Mouse (Mus musculus): Measurements from ENCODE around the gene Zfp382. TPM values are rescaled to one million over a fixed set of nuclear protein-coding genes. Genes with fewer than 3 reads are reported as not detected.
"Not testable (repeated sequence)": the region's sequence is repeated elsewhere in the genome, so short reads cannot be mapped to it uniquely, and the experiment has no call there.

Gene Zfp382
- total RNA-seq (2021) = 1 to 10 TPM; 2.7 to 2.9 TPM

DNA sequence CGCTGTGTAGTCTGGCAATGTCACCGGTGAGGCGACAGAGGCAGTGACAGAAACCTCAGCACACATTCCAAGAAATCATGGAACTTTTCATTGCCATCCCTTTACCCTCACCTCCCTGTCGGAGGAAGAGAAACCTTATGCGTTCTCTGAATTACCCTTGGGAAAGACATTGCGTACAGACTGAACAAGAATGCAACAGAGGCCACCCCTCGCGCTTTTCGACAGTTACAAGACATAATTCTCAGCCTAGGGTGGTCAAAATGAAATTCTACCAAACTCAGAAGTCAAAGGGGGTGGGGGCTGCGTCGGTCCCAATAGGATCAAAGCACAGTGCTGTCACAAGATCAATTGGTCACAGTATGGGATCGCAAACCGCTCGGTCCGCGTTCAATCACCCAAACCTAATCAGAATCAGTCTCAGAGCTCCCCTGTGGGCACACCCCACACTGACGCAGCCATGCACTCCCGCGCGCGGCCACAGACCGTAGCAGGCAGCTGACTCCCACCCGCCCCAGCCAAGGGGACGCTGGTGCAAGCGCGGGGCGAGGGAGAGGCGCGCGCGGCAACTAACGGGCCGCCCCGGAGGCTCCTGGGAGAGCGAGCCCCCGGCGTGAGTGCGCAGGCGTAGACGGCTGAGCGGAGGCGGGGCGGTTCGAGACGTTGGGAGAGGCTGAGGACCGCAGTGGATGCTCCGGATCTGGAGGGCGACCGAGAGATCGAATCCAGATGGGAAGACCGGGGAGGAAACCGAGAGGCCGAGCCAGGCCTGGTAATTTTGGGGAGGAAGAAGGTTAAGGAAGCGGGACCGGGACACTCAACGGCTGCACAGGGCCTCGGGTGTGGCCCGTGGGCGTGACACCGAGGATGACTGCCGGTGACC lies at the start of gene Zfp382:
TSS of gene Zfp382 (plus strand) at position 635 of the 880 bp plus-strand sequence.
- intact Hi-C loops (cut with DNase I) = loop anchor here (2.0 kb wide), 1 partner anchor 23 kb away; no protein-coding TSS in a partner anchor
- peak; percentile 82 for DNase-seq (ENCODE audit: low spot score)

DNA sequence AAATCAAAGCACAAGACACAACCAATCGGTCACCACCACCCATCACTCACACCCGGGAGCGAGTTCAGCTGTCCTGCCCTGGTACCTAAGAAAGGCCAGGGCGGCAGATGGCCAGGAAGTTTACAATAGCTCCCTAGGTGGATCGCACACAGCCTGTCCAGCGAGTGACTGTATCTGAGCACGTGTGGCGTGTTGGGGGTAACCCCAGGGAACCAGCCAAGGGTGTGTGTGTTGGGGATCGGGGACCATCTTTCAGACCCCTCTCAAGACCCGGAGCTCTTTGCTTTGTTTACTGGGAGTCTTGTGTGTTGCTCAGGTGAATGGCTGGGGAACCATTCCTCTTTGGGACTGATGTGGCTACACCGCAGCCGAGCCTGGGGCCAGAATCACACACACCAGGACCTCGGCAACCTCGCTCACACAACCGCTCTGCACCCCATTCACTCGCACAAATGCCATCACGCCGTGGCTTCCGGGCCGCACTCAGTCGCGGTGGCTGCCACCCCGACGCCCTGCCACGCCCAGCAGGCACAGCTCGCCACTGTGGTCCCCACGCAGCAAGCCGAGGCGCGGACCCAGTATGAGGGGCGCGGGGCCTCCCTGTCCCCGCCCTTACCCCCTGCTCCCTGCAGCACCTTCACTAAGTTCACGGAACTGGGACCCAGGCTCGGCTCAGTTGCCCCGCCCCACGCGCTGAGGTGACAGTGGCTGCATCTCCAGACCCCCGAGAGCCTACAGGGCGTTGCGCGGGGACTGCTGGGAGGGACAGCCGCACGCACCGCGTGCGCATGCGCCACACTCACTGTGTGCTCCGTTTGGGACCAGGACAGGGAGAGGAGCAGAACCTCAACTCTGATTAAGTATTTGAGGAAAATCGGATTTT lies 49.4 kb upstream of the Zfp382 start, which contains the start of gene Zfp82:
TSS of gene Zfp82 (minus strand) at position 755 of the 883 bp plus-strand sequence.
- intact Hi-C loops (cut with DNase I) = no loop called here
- peak; percentile 58 for DNase-seq (ENCODE audit: low spot score)

DNA sequence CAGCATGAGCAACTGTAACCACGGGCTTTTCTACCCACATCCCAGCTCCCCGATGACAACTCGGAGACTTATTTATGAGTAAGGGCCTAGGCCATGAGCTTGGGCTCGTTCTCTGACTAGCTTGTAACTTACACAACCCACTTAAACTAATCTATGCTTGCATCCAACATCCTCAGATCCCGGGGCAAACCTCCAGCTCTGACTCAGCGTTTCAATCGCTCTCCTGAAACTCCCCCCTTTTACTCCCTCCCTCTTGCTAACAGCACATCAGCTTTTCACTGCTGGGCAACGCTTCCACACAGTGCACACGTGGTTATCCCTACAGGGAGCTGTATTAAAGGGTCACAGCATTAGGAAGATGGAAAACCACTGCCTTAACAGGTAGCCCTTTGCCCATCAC lies 35.2 kb upstream of the Zfp382 start:
- DNase-seq (ENCODE audit: low spot score) = no peak
- intact Hi-C loops (cut with DNase I) = loop anchor here (5.0 kb wide), 1 partner anchor 34 kb away; the partner anchor contains the start of gene Zfp14

DNA sequence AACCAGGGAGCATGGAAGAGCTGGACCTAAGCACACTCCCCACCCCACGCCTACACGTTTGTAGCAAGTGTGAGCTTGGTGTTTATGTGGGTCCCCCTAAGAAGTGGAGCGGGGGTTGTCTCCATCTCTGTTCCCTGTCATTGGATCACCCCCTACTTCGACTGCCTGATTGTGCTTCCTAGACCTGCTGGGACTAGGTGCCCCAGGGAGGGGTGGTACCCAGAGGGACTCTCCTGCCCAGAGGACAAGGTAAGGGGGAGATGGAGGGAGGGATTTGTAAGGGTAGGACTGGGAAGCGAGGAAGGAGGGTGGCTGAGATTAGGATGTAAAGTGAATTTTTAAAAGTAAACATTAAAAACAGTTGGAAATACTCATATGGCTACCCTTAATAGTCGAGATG lies 32.3 kb upstream of the Zfp382 start:
- DNase-seq (ENCODE audit: low spot score) = no peak
- intact Hi-C loops (cut with DNase I) = loop anchor here (5.0 kb wide), 1 partner anchor 37 kb away; the partner anchor contains the start of gene Zfp14

DNA sequence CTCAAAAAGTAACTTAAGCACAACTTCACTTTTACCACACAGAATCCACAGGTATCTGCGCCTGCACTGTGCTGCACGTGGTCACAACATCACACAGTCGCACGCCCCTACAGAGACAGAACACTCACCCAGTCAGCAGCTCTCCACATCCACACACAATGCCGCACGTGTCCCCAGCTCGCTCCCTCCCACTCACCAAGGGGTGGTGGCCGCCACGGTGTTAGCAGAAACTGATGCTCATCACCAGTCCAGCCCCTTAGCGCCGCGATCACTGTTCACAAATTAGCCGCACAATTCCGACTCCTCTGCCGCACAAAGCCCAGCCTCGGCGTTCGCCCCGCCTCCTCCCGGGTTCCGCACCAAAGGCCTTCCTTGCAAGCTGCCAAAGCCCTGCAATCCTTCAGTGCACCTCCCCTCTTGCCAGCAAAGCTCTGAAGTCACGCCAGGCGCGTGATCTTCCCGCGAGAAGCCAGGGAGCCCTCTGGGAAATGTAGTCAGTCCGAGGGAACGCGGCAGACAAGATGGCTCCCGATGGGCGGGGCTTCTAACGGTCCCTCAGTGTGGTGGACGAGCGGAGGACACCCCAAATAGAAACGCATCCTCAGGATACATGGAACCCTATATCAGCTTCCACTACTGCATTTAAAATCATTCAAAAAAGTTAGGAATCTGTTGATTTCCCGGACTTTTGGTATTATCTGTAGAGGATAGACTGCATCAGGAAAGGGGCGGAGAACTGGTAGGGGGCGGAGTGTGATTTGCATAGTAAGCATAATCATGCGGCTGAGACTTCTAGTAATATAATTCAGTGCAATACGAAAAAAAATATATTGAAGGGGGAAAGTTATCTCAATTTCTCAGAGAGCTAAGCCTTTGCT lies 31.4 kb upstream of the Zfp382 start, which contains the start of the genes Gm26920 and Zfp566:
TSS of gene Gm26920 (minus strand) at position 319 of the 878 bp plus-strand sequence.
TSS of gene Zfp566 (minus strand) at position 436 of the 878 bp plus-strand sequence.
- intact Hi-C loops (cut with DNase I) = no loop called here
- peak; percentile 95 for DNase-seq (ENCODE audit: low spot score)

DNA sequence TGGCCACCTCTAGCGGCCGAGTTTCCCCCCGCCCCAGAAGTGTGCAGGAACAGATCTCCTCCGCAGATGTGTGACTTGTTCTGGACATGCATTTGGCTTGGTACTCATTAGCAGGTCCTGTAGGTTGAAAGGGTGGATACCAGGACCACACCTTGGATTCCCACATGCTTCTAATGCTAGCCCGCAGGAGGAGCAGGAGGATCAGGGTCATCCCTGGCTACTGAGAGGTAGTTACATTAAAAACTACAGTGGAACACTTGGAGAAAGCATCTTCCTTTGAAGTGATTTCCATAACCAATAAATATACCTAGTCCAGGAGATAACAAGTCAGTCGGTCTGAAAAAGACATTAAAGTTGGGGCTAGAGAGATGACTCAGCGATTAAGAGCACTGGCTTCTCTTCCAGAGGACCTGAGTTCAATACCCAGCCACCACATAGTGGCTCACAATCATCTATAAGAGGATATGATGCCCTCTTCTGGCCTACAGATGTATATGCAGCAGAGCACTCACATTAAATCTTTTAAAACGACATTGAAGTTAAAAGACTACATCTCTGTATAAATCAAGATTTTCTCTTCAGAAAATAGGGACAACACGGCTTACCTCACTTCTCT lies 30.7 kb upstream of the Zfp382 start:
- no peak for DNase-seq (ENCODE audit: low spot score)
- intact Hi-C loops (cut with DNase I) = no loop called here

DNA sequence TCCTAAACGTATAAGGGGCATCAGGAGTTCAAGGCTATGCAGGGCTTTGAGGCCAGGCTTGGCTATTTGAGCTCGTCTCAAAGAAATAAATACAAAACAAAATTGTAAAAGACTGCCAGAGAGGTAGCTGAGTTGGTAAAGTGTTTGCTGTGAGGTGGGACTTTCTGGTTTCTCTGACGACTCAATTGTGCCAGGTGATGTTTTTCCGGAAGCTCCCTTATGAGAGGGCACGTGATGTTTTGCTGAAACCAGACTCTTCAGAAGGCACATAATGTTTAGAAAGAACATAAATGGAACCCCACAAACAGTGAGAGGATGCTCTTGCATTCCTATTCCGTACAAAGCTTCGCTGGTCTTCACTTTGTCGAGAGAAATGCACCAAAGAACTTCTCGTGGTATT lies 29.1 kb upstream of the Zfp382 start:
- DNase-seq (ENCODE audit: low spot score) = no peak
- intact Hi-C loops (cut with DNase I) = no loop called here

DNA sequence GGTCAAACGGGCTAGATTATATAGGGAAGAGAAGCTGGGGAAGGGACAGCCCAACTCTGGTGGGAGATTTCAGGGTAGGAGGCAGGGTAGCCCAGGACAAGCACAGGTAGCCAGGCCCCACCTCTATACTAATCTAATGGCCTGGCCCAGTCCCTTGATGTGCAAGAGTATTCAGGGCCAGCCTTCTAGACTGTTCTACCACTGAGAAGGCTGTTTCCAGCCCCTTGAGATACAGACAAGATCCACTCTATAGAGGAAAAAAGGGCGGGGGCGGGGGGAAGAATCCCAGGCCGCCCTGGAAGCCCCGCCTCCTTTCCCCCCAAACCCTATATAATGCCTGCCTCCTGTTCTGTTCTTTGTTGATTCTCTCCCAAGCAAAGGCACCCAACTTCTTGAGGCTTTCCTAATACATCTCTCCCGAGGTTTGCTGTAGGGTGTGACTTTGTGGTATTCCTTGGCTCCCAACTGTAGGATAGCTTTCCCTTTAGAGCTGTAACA lies 27.8 kb upstream of the Zfp382 start:
- intact Hi-C loops (cut with DNase I) = no loop called here
- no peak for DNase-seq (ENCODE audit: low spot score)

DNA sequence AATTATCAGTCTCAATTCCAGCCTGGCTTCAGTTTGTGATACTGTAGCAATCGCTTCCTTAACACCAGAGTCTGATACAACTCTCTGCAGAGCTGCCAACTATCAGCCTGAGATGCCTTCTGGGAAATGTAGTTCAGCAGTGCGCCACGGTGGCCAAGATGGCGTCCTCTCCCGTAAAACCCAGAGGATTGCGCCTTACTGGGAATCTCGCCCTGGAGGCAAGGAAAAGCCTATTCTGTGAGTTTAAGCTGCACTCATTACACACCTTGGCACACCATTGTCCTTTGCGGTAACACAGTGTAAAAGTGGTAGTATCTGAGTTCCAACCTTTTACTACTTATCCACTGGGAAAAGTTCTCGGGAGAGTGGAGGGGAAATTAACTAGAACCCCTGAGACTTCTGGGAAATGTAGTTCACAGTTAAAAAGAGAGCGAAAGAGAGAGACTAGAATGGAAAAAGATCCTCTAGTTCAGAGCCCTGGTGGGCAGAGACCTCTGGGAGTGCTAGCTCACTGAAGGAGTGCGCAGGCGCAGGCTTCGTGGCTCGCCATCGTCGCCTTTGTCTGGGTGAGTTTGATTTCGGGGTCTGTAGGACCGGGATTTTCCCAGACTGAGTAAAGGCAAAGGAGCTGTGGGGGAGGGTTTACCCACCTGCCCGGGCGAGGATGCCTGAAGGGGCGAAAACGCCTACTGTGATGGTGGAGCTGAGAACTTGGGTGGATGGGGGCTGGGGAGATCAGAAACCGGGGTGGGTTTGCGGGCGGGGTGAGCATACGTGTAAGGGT lies 26.9 kb upstream of the Zfp382 start, which contains the start of gene Zfp260:
TSS of gene Zfp260 (plus strand) at position 132 of the 784 bp plus-strand sequence.
- intact Hi-C loops (cut with DNase I) = no loop called here
- DNase-seq (ENCODE audit: low spot score) = peak; percentile 81

DNA sequence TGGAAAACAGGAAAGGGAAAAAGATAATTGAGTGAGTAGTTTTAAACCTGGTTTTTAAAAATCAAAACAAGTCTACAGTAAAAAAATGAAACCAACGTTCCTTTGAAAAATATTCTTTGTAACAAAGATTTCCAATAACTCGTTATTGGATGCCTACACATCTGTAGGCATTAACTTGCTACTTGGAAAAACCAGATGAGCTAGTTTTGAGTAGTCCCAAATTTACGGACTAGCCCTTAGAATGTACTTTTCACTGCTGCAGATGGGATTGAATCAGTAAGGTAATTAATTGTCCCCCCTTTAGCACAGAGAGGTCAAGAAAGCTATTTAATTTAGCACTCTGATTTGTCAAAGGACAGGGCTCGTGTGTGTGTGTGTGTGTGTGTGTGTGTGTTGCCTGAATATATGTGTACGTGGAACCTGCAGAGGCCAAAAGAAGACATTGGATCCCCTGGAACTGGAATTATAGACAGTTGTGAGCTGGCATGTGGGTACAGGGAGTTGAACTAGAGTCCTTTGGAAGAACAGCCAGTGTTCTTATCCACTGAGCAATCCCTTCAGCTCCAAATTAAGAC lies 26.1 kb upstream of the Zfp382 start:
- DNase-seq (ENCODE audit: low spot score) = no peak
- intact Hi-C loops (cut with DNase I) = no loop called here

DNA sequence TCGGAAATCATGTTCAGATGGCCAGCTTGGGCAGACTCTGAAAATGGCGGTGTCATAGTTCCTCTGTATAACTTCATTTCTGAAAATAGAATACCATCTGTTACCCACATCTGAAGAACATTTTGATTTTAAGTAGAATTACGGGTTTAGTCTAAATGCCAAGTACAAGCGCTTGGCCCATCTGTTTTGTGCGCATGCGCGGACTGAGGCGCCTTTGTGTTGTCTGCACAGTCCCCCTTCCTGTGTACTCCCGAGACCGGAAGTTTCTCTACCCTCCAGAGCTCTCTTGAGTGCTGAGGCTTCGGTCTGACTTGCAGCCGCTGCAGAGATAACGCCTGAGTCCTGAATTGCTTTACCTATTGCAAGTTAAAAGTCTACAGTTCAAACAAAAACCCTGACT lies 22.4 kb upstream of the Zfp382 start:
- intact Hi-C loops (cut with DNase I) = loop anchor here (2.0 kb wide), 2 partner anchors 22 to 68 kb away; partner anchors contain the start of gene Zfp382
- DNase-seq (ENCODE audit: low spot score) = no peak

DNA sequence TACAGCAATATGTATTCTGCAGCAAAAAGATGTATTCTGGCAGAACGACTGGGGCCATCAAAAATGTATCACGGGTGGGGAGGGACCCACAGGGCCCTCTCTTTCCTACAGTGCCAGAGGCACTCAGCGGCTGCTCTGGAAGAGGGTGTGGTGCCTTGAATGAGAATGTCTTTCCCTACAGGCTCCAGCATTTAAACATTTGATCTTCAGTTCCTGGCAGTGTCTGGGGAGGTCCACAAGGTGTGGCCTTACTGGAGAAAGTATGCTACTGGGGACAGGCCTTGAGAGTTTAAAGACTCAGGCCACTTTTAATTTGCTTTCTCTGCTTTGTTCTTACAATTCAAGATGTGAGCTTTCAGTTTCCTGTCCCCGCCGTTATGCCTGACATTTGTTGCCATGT lies 5.7 kb upstream of the Zfp382 start:
- intact Hi-C loops (cut with DNase I) = no loop called here

DNA sequence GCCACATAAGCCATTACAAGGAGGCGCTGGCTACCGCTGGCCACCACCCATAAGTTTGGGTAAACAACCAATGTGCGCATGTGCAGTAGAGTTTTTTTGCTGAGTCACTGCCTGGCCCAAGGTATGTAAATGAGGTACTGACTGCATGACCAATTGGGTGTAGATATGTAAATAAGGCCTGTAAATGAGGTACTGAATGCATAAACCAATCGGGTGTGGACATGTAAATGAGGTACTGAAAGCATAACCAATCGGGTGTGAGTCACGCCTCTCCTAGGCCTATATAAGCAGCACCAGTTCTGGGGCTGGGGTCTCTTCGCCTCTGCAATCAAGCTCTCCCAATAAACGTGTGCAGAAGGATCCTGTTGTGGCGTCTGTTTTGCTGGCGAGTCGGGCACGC lies 3.8 kb upstream of the Zfp382 start:
- intact Hi-C loops (cut with DNase I) = not testable (repeated sequence)

More for the DNA sequence above, 5.7 kb upstream of the Zfp382 start:
- no peak for DNase-seq (ENCODE audit: low spot score)

DNA sequence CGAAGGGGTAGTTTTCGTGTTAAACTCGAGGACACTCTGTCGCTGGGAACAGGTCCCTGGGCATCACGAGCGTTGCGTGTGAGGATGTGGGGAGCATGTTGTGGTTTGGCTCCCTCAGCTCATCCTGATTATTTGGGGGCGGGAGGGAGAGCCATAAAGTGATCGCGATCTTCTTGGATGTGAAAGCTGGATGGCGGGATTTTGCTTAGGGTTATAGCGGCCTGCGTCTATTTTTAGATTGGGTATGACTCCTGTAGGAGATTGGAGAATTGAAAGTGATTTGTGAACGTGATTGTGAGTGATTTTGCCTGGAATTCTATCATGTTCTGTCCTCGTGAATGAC lies 417 bp downstream of the Zfp382 start:
- intact Hi-C loops (cut with DNase I) = no loop called here
- no peak for DNase-seq (ENCODE audit: low spot score)

More for the DNA sequence above, 3.8 kb upstream of the Zfp382 start:
- DNase-seq (ENCODE audit: low spot score) = not testable (repeated sequence)

DNA sequence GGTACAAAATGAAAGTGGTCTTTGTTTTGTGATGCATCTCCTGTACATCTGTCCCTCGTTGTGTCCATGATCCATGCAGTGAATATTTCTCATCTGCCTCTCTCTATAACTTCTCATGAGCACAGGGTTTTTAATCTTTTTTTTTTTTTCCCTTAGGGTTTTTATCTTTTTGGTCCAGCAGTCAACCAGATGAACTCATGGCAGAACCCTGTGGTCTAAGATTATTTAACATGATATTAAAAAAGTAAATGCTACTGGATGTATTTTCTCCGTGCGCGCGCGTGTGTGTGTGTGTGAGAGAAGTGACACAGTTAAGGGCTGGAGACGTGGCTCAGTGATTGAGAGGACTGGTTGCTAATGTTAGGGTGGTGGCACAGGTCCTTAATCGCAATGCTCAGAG lies 8.2 kb downstream of the Zfp382 start:
- intact Hi-C loops (cut with DNase I) = loop anchor here (5.0 kb wide), 1 partner anchor 37 kb away; the partner anchor contains the start of gene Zfp146

DNA sequence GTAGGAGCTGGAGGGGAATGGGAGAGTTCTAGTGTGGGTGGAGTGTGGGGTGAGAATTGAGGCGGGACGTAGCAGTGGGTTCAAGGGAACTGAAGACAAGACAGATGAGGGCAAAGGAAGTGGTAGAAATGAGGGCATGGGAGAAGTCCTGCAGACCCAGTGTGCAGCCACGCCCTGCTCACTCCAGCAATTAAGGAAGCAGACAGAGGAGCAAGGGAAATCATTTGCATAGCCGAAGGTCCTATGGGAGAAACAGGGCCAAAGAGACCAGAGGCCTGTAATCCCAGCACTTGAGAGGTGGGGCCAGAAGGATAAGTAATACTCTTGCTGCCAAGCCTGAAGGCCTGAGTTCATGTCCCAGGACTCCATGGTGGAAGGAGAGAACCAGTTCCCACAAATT lies 10.7 kb downstream of the Zfp382 start:
- DNase-seq (ENCODE audit: low spot score) = no peak
- intact Hi-C loops (cut with DNase I) = no loop called here

More for the DNA sequence above, 8.2 kb downstream of the Zfp382 start:
- DNase-seq (ENCODE audit: low spot score) = no peak

DNA sequence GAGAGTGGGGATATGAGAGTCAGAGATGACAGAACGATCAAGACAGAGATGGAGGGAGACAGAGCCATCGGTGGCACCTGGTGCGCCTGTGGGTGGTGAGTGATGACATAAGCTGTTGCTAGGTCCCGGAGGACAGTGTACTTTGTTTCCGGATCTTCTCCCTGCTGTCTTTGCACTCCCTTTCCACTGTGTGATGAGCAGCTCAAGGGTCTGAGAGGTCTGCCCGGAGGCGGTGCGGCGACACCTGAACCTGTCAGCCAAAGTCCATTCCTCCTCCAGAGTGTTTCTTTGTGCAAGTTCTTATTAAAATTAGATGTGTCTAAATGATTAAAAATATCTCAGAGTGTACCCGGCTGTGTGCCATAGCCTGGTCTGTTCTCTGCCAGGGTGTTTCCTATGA lies 15.1 kb downstream of the Zfp382 start:
- intact Hi-C loops (cut with DNase I) = no loop called here
- DNase-seq (ENCODE audit: low spot score) = no peak

All from heart, postnatal 25 days (tissue).